Mouse (Mus musculus) gastrocnemius, postnatal 36 days (tissue): ENCODE measurements around the gene Insc. TPM values are rescaled to one million over a fixed set of nuclear protein-coding genes. Genes with fewer than 3 reads are reported as not detected.
"Not testable (repeated sequence)": the region's sequence is repeated elsewhere in the genome, so short reads cannot be mapped to it uniquely, and the experiment has no call there.

Experiments used
- DNase-seq, 2 experiments: peaks; one replicate each; pipeline ENCODE4 v3.0.0; 2022
- intact Hi-C: fragments of 180-260 bp; cut with DNase I; formaldehyde crosslinking; loops from one replicate; pipeline ENCODE4 v1.15.1; 2025
- long read RNA-seq, 2 experiments: library from polyadenylated mRNA; stranded (forward); transcript quantifications; one replicate each; pipeline ENCODE4 v2.0.0; 2021
- total RNA-seq, 2 experiments: library from RNA; stranded (reverse); gene quantifications; 2 replicates each; pipeline ENCODE4 v1.2.3; 2021

Insc gene
- 1 to 10 TPM; 1.0 to 1.7 TPM for total RNA-seq
- long read RNA-seq, experiment 1, partial matches to known transcripts: 0 of 1 reads
- long read RNA-seq, experiment 1, other reads (novel, unspliced or antisense): 1 of 1 reads
- long read RNA-seq, experiment 2: 0 reads

DNA sequence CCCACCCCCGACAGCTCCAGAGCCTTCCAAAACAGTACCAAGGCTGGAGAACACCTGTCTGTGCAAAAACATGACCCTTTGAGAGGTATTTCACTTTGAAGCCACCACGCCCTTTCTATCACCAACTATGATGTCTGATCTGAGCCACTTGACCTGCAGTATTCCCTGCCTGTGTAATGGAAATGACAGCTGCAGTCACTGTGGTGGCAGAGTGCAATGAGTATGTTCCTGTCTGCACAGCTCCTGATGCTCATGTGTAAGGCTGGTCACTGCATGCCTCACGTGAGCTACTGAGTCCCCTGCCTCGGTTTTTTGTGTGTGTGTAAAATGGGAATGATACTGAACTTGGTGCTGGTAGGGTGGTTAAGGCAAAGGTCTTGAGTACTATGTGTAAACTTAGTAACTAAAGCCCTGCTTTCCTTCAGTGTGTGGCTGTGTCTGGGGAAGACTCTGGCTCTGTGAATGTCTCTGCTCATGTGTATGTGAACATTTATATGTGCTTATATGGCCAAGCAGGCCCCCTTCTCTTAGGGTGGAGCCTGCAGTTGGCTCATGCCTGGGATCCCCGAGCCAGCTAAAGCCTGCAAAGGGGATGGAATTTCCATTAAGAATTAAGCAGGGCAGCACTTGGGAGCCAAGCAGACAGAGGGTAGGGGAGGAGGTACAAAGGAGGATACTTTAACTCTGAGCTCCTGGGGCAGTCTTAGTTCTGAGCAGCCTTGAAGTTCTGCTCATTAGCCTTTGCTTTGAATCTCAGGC lies at the start of gene Insc:
Gene Insc (plus strand): TSS at position 673 of the 759 bp plus-strand sequence.
- intact Hi-C loops: no loop called here

GRCm38 (mm10) chr7:114700871-114701270 lies 42.6 kb upstream of the Insc start:
- intact Hi-C loops: no loop called here
- DNase-seq: no peak

More for the DNA sequence above, at the start of gene Insc:
- DNase-seq: no peak

GRCm38 (mm10) chr7:114706716-114707115 lies 36.8 kb upstream of the Insc start:
- no peak for DNase-seq
- intact Hi-C loops: no loop called here

- intact Hi-C loops: no loop called here
- no peak for DNase-seq
These were observed 36.1 kb upstream of the Insc start for GRCm38 (mm10) chr7:114707398-114707797.

DNA sequence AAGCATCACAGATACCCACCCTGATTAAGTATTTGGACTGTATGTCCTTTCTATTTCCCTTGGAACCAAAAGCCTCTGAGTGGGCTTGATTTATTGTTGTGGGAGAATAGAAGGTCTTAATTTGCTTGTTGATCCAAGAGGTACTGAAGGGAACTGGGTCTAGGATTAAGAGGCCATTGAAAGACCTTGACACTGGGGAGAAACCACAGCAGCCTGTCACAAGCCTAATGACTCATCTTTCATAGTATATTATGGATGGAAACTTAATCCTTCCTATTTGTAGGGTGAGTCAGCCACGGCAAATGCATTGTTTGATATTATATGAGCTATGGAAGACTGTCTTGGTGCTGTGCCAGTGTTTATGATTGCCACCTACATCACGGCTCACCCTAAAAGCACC lies 33.1 kb upstream of the Insc start:
- intact Hi-C loops: no loop called here
- no peak for DNase-seq

DNA sequence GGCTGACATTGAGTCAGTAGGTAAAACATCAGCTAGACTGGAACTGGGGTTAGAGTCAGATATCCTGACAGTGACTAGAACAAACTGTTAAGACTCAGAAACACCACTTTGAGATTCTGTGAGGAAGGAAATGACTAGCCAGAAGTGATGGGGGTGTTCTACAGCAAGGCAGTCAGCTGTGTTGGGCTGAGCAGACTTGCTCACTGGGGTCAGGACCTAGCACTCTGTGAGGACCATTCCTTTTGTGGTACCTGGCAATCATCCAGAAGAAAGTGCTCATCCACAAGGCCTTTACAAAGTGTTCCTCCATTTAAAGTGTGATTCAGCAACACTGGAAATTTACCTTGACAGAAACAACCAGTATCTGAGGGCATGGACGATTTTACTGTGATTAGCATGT lies 31.0 kb upstream of the Insc start:
- no peak for DNase-seq
- intact Hi-C loops: no loop called here

GRCm38 (mm10) chr7:114718300-114718699 lies 25.2 kb upstream of the Insc start, which contains the start of gene Calcb:
TSS of gene Calcb (plus strand) at chr7:114718643.
- intact Hi-C loops: no loop called here
- DNase-seq: no peak

DNA sequence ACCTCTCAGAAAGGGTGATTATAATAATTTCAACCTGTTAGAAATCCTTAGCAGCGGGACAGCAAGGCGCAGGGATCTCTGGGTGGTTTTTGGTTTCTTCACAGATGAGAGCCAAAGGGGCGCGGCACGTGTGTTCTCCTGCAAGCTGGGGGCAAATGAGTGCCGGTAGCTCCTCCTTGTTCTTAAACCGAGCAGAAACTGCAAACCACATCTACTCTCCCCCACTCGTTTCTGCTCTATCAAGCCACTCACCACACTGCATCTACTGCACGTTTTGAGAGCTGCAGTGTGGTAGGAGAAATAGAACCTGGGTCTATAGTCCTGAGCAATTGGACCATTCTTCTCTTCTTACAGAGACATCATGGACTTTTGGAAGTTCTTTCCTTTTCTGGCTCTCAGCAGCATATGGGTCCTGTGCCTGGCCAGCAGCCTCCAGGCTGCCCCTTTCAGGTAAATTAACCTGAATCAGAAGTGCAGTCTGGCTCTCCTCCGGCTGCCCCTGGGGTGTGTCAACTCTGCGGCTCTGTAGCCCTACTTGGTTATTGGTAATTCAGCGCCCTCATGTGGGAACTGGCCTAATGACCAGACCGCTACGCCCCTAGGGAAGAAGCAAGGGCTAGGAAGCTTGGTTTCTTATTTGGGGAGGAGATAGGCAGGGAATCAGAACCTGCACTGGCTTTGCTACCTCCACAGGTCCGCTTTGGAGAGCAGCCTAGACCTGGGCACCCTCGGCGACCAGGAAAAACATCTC lies 23.9 kb upstream of the Insc start:
- intact Hi-C loops: no loop called here

GRCm38 (mm10) chr7:114729696-114730095 lies 13.8 kb upstream of the Insc start:
- intact Hi-C loops: loop anchor here (2.0 kb wide), 1 partner anchor 89 kb away; no protein-coding TSS in a partner anchor
- DNase-seq: not testable (repeated sequence)

More for the DNA sequence above, 23.9 kb upstream of the Insc start:
- DNase-seq: no peak

DNA sequence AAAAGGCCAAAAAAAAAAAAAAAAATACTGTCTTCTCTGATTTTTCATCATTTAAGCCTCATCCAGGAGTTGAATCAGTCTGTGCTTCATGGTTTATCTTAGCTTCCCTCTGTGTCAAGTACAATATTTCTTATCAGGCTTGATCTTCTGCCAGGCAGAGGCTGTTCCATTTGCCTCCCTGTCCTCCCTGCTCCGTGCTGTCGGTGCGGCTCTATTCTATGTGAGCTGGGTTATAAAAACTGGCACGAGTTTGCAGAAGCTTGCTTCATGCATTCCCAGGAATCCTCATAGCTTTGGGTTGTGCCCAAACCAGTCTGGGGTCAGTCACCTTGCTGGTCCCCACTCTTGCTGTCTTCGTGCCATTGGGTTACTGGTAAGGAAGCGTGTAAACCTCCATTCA lies 12.3 kb upstream of the Insc start:
- intact Hi-C loops: loop anchor here (2.0 kb wide), 1 partner anchor 88 kb away; no protein-coding TSS in a partner anchor
- DNase-seq: no peak

- not testable (repeated sequence) for DNase-seq
- intact Hi-C loops: loop anchor here (2.0 kb wide), 1 partner anchor 87 kb away; no protein-coding TSS in a partner anchor
These were observed 11.8 kb upstream of the Insc start for GRCm38 (mm10) chr7:114731700-114732099.

DNA sequence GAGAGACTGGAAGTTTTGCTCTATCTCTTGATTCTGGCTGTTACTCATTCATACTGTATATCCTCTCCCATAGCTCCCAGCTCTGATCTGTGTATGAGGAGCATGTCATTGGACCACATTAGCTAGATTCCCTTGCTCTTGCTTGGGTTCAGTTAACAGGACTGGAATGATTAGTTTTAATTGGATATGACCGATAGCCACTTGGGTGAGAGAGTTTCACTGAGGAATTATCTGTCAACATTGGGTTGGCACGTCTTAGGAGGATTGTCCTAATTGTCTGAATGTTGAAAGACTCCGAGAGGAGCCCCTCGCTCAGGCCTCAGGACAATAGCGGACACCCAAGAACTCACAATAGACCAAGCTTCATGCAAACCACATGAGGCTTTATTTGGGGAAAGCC lies 7.2 kb upstream of the Insc start:
- DNase-seq: no peak
- intact Hi-C loops: no loop called here

DNA sequence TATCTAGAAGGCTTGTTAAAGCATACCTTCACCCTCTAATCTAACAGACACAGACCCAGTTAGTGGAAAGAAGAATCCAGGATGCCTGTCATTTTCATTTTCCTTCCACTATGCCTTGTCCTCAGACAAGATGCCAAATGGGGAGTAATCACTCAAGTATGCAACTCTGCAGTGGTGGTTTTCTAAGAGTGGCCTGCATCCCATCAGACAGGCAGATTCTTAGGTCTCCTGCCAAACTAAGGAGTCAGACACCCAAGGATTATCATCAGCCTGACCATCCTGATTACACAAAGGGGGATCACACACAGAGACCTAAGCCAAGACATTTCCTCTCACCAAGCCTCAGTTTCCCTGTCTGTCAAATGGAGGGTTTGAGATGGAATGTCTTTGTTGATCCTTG lies 5.3 kb upstream of the Insc start:
- intact Hi-C loops: loop anchor here (2.0 kb wide), 1 partner anchor 79 kb away; no protein-coding TSS in a partner anchor
- no peak for DNase-seq

DNA sequence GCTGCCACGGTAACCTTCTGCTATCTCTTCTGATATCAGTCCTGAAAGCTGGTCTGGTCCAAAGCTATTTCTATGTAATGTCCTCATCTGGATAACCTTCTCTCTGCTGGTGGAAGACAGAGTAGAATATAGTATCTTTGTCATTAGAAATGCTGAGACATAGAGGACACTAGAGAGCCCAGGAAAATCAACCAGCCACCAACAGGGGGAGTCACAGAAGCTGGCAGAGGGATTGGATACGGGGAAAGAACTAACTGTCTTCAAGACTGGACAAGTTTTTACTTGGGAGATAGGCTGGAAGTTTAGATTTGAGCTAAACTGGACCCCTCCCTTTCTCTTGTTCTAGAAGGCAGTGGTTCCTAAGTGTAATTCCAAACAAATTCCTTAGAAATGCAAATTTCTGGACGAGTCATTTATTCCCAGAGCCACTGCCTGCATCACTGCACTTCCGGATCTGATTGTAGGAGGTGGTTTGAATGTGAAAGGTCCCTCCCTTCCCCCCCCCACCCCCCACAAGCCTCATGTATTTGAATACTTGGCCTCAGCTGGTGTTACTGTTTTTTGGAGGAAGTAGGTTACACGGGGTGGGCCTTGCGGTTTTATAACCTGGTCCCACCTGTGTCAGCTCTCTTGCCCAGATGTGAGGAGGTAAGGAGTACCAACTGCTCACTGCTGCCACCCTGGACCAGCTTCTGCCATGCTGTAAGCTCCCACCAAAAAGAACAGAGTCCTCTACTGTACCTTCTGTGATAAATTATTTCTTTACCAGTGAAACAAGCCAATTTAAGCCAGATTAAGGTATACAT lies 2.9 kb upstream of the Insc start:
- no peak for DNase-seq
- intact Hi-C loops: no loop called here

GRCm38 (mm10) chr7:114744639-114745245 lies 1.2 kb downstream of the Insc start:
- intact Hi-C loops: no loop called here
- DNase-seq: no peak

DNA sequence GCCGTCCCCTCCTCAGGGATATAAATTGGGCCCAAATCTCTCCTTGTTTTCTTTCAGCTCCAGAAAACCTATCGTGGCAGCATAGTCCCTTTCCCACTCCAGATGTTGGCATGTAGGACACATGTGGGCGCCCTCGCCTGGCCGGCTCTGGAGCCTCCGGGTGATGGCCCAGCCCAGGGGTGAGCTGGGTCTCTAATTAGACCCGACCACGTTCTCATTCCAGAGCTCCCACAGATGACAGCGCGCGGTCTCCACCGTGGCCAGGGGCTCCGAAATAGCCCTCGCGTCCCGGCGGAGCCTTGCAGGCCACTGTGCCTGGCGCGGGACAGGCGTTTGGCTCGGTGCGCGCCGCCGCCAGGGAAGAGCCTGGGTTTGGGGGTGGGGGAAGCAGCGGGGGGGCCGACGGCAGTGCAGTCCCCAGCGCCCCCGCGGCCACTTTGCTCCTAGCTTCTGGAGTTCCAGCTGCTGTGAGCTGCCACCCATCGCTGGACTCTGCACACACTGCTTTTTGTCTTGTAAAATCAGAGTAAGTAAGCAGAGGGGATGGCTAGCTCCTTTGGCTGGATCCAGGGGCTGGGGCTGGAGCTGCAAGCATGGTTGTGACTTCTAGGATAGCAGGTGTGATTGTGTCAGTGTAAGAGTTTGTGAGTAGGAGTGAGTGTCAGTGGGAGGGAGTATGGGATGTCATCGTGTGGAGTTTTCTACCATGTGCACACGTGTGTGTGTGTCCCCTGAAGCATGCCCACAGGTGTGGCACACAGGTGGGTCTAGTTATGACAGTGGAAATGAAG lies 2.2 kb downstream of the Insc start:
- intact Hi-C loops: no loop called here
- DNase-seq: no peak

GRCm38 (mm10) chr7:114747596-114747995 lies 4.1 kb downstream of the Insc start:
- intact Hi-C loops: no loop called here

DNA sequence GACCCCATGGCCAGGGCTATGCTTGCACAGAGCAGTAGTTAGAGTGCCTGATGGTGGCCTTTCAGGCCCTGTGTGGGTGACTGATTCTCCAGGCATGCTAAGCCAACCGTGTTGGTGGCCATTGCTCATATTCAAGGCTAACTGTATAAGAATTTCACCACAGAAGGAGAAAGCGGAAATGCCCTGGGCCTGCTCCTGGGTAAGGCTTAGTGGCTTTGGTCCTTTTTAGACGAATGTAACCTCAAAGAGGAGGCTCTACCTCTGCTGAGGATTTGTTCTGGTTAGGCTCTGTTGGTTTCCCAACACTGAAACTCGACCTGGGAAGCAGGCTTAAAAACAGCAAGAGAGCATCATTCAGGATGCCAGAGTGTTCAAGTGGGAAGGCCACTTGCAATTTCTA lies 4.7 kb downstream of the Insc start:
- DNase-seq: no peak
- intact Hi-C loops: no loop called here

More at GRCm38 (mm10) chr7:114747596-114747995, 4.1 kb downstream of the Insc start:
- no peak for DNase-seq

- intact Hi-C loops: no loop called here
- no peak for DNase-seq
These were observed 10.0 kb downstream of the Insc start for GRCm38 (mm10) chr7:114753471-114753870.
